Mouse (Mus musculus) olfactory bulb, adult 2 months (tissue): ENCODE measurements around the gene Dram1.

Experiments
- CTCF ChIP-seq: fragments of 200-500 bp; IDR thresholded peaks from 2 replicates; pipeline ENCODE4 v1.5.1; 2012; ENCODE audit warnings: low read depth, mild to moderate bottlenecking, low read length, moderate library complexity; ENCODE audit not compliant: insufficient read depth
- POLR2A ChIP-seq: fragments of 200-500 bp; IDR thresholded peaks from 2 replicates; pipeline ENCODE4 v1.6.1; 2012; ENCODE audit warnings: mild to moderate bottlenecking, low read depth, low read length, moderate library complexity; ENCODE audit not compliant: insufficient read depth

DNA sequence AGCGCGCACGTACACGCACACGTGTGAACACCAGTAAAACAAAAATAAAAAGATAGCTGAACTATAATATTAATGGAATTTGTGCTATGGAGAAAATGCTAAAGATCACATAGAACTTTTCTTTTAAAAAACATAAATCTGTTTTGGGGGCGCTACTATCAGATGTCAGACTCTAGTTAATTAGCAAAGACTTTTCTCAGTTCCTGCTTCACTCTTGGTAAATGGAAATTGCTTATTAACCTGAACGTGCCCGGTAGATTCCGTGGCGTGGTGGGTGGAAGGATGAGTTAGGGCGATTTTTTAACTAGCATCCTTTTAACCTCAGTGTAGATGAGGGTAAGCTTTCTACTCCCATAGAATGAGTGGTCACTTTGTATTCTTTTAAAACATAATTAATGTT lies 6.4 kb upstream of the Dram1 start:
- no peak for TF ChIP-seq CTCF
- no peak for TF ChIP-seq POLR2A
